Mouse (Mus musculus) brain, embryonic 14.5 days (tissue): Measurements from ENCODE around the gene Pcyt2. TPM values are rescaled to one million over a fixed set of nuclear protein-coding genes. Genes with fewer than 3 reads are reported as not detected.

Source experiments
- DNase-seq: peaks from one replicate; pipeline ENCODE4 v3.0.0-alpha.2; 2011; ENCODE audit warnings: low read depth
- CTCF ChIP-seq: fragments of 200-500 bp; IDR thresholded peaks from 2 replicates; pipeline ENCODE4 v1.5.1; 2012; ENCODE audit warnings: inconsistent platforms, mild to moderate bottlenecking, moderate library complexity, borderline replicate concordance; ENCODE audit not compliant: insufficient read depth, insufficient read length; ENCODE audit errors: extremely low read depth
- POLR2A ChIP-seq: fragments of 200-500 bp; IDR thresholded peaks from 2 replicates; pipeline ENCODE4 v1.6.1; 2012; ENCODE audit warnings: mild to moderate bottlenecking, inconsistent platforms, borderline replicate concordance; ENCODE audit not compliant: poor library complexity, insufficient read depth, insufficient read length, severe bottlenecking; ENCODE audit errors: extremely low read depth
- polyA plus RNA-seq: library from polyadenylated mRNA; depleted of rRNA; stranded (reverse); fragments of >200 nt; gene quantifications from 2 replicates; pipeline ENCODE4 v1.2.3, GENCODE M21; 2012

Gene Pcyt2
- polyA plus RNA-seq, 1 experiment, result 229 TPM

DNA sequence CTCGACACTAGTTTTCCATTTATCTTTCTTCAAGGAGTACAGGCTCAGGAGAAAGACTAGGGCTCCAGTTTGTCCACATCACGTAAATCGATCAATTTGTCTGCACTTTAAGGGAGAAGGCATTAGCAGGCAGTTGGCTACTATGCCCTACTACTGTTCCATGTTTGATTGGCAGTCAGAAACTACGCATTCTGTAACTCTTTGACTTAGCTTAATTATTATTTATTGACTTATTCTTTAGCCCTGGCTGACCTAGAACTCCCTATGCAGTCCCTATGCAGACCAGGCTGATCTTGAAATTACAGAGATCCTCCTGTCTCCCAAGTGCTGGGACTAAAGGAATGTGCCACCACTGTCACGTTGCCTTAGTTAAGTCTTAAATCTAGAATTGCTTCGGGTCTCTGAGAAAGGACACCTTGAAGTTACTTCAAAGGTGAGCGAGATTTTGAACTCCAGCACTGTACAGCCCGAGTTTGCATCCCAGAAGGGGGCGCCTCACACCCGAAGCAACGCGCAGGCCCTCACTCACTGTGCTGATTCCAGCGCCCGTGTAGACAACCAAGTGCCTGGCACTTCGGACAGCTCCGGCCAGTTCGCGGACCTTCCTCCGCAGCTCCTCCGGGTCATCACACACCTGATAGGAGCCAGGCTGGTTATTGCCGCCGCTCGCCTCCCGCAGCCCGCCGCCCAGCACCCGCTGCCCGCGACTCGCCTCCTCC is 6.4 kb upstream of the Pcyt2 start:
- peak; percentile 65 for DNase-seq
- TF ChIP-seq CTCF, result peak; percentile 61
- TF ChIP-seq POLR2A, result no peak

DNA sequence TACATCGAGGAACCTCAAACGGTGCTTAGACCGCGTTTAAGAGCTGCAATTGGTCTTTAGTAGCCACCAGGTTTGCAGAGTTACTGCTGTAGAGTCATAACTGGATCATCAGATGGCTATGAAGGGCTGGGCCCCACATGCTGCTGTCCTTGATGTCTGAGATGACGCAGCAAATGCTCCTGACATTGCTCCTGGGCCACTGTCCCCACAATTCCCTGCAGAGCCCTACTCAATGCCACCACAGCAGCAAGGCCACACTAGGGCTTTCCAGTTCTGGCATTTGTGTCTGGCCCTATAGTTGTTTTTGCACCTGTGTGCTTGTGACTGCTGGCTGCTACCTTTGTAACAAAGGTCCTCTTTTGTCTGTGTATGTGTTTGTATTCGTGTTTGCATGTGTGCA is 5.1 kb upstream of the Pcyt2 start:
- TF ChIP-seq POLR2A, result no peak
- TF ChIP-seq CTCF, result no peak
- DNase-seq, result no peak

DNA sequence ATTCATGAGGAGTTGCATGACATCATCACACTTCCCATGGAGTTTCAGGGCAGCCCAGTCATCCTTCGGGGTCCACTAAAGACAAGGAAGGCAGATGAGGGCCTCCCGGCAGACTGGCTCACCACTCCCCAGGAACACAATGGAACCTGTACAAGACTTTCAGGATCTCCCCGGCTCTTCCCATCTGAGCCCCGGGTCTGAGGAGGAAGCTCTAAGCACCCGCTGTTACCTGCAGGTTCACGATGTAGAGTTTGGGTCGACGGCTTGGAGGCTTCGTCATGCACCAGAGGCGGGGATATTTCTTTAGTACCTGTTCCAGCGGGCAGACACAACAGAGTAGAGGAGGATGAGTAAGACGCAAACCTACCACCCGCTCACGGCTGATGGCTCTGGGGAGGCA is 2.5 kb upstream of the Pcyt2 start:
- TF ChIP-seq POLR2A, result no peak
- no peak for DNase-seq

DNA sequence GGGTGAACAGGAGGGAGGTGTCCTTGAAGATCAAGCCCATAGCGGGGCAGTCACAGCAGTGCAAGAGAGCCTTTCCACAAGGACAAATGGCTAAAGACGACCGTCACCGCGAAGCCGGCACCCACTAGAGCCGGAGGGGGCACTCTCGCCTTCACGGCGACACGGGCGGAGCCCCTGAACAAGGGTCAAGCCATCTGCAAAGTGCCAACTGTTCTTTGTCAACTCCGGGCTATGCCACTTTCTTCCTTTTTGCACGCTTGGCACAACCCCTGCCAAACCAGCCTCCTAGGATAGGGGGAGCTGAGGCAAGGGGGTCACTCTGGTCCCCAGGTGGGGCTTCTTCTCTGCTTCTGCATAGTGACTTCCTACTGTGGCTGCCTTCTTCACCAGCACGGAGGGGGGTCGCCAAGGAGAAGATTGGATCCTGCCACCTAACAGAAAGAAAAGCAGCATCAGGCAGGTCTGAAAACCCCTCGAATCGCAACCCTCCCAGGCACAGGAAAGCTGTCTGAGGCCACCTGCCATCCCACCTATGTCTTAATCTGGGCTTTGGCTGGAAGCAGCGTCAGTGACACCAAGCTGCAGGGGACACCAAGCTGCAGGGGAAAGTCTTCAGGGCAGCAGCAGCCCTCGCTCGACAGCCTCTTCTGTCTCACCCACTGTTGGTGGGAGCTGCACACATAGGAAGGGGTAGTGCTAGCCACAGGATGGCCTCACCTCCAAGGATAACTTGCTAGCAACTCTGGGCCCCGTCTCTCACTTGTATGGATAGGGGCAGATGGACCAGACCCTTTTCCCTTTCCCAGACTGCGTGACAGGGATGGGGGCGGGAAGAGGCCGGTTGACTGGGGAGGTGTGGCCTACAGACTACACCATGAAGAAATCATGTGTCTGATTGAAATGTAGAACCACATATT is 1.1 kb upstream of the Pcyt2 start:
- no peak for TF ChIP-seq CTCF
- no peak for TF ChIP-seq POLR2A
- DNase-seq, result no peak

DNA sequence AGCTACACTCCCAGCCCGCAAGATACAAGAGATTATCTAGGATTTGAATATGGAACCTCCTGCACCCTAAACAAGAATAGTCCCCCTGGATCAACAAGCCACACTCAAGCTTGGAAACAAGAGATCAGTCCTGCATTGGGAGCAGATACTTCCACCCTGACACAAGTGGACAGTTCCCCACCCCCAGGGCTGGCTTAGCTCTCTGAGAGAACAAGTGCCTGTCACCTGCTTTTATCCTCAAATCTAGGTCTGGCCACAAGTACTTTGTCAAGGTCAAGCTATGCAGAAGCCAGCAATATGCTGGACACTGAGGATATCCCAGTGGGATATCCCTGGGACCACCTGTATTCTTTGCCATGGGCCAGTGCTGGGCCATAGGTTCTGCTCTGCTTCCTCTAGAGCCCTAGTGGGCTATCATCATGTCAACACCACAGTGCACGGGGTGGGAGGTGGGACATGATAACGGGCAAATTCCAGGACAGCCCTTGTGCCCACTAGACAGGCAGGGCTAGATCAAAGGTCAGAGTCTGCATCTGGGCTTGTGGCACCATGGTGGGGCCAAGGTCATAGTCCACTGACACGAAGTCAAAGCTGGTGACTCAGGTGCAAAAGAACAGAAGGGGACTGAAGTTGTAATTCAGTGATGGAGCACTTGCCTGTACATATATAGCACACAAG is 980 bp downstream of the Pcyt2 start:
- no peak for TF ChIP-seq CTCF
- TF ChIP-seq POLR2A, result no peak
- no peak for DNase-seq

DNA sequence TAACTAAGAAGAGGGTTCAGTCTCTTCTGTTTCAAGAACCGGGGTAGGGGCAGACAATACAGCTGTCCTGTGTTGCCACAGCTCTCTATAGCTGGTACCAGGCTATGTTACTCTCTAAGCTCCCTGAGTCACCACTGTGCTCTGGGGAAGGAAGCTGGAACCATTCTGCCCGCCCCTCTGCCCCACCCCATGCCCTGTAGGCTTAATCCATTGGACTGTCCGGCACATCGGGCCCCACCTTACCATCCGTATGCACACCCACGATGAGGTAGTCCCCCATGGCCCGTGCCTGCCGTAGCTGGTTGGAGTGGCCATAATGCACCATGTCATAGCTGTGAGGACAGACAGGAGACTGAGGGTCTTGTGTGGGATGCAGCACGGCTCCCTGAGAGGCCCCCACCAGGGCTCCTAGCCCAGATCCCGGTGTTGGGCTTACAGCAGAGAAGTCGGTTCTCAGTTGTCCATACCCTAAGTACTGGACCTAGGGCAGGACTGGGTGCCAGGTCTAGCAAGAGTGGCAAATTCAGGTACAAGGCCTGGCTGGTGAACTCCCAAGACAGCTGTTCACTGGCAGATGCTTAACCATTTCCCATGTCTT is 2.0 kb downstream of the Pcyt2 start:
- TF ChIP-seq CTCF (no peak), POLR2A (no peak)
- no peak for DNase-seq

DNA sequence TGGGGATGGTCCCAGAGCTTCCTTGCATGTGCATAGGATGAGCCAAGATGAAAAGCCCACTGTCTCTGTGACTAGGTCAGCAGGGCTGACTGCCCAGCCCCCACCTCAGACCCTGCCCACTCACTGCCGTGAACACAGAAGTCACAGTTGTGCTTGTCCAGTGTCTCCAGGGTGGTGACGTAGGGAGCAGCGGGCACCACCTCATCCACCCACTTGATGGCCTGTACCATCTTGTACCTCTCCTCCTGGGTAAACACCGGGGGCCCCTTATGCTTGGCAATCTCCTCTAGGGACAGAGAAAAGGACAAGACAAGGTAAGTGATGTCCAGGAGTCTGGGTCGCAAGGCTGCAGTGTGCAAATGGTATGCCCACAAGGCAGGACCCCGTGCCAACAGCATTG is 2.6 kb downstream of the Pcyt2 start:
- DNase-seq, result no peak

DNA sequence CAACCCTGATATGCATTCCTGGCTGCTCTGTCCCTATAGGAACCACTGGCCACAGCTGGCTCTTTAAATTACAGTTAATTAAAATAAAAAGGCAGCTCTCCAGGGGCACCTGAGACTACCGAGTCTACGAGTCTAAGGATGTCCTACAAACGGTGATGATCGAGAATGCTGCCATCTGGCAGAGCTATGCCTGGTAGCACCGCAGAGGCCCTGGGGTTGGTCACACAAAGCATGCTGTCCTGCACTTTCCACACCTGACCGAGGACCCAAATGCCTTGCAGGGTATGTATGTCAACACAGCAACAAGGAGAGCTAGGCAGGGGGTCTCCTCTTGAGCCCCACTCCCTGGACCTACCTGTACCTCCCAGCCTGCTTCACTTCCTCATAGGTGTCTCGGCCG is 3.8 kb downstream of the Pcyt2 start:
- no peak for DNase-seq
- TF ChIP-seq CTCF, result no peak
- no peak for TF ChIP-seq POLR2A

More for the DNA sequence above, 2.6 kb downstream of the Pcyt2 start:
- no peak for TF ChIP-seq CTCF
- no peak for TF ChIP-seq POLR2A

DNA sequence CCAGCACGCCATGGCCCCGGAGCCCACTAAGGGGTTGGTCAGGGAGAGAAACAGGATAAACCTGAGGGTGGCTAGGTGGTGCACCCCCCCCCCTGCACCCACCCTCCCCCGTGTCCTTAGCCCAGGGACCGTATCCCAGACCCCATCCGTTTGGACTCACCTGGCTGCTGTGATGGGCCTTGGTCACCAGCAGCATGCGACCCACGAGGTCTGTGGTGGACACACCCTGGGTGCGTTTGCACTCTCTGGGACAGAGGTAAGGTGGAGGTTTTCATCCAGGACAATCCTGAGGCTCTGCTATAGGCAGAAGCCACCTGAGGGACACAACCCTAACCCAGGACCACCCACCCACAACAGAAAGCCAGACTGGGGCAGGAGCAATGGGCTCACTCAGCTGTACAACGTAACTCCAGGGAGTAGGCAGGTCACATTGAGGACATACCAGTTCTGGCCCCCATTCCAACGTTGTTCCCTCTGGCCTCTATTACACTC is 4.2 kb downstream of the Pcyt2 start:
- no peak for TF ChIP-seq CTCF
- TF ChIP-seq POLR2A, result no peak
- no peak for DNase-seq

DNA sequence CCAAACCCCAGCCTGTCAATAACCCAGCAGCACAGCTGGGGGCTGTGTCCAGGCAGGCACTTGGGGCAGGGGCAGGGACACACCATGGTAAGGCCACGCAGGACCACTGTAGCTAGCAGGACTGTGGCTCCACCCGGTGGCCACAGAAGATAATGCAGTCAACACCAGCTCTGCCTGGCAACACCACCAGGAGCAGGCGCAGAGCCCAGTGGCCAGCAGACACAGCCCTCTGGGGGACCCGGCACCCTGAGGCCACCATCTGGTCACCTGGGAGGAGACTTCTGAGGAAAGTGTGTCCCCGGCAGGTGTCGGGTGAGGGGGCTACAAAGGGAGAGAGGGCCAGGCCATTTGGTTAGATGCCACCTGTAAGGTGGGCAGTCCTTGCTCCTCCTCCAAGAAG is 5.0 kb downstream of the Pcyt2 start:
- TF ChIP-seq POLR2A (no peak), CTCF (peak; percentile 76)
- DNase-seq, result peak; percentile 55

DNA sequence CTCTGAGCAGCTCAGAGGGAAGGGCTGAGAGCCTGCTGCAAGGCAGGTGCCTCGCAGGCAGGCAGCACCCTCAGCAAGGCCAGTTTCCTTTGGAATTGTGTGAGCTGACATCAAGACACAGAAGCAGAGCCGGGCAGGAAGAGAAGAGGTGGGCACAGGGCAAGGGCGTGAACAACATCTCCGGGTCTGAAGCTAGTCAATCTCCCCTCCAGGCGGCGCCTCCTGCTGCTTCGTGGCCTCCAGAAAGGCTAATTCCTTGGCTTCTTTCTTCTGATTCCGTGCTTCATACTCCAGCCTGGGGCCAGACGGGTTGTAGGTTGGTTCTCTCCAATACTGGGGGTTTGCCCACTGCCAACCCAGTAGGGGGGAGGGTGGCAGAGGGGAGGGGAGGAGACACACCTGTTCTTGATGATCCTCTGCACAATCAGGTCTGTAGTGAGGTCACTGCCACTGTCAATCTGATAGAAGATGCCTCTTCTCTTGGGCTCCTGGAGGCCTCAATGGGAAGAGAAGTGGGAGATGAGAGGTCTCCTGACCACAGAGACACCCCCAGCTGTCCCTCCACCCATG is 7.2 kb downstream of the Pcyt2 start:
- no peak for DNase-seq
- TF ChIP-seq CTCF, result no peak

DNA sequence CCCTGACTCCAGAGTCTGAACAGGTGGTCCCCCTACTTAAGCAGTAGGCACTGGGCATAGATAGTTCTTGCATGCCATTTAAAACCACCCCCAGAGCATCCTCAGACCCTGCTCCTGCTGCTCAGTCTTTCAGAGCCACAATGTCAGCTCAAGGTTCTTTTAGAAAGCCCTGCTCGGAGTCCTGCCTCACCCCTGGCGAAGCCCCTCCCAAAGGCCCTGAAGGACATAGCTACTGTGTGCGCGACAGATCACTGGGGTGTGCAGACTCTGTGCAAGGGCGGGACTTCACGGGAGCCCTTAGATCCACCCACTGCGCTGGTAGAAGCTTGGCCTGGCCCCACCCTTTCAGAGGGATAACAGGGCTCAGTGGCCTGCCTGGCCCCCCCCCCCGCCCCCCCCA is 8.5 kb downstream of the Pcyt2 start:
- no peak for DNase-seq
- TF ChIP-seq POLR2A, result no peak
- no peak for TF ChIP-seq CTCF
